Mouse (Mus musculus): ENCODE measurements around the gene Acer1.
"Not testable (repeated sequence)": the region's sequence is repeated elsewhere in the genome, so short reads cannot be mapped to it uniquely, and the experiment has no call there.

The Acer1 gene

DNA sequence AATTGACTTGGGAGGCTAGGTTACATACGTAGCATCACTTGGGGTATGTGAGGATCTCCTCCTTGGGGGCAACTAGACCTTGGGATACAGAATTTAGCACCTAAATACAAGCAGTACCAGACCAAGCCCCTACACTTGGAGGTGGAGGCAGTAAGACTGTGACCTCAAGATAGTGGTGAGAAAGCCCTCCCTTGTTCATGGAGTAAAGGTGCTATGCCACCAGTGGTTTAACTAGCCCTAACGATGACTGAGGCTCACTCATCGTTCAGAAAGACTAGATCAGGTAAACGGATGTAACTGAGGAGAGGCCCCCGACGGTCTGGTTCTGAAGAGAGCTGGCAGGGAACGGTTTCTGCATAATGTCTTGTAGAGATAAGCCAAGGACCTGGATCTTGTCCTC is 45.2 kb downstream of the Acer1 start:
- DNase-seq: no peak

GRCm38 (mm10) chr17:56935363-56936131 is 46.4 kb downstream of the Acer1 start, which contains the start of gene Mllt1:
Mllt1 (minus strand) TSS chr17:56935415.
- peak; percentile 99 for DNase-seq

DNA sequence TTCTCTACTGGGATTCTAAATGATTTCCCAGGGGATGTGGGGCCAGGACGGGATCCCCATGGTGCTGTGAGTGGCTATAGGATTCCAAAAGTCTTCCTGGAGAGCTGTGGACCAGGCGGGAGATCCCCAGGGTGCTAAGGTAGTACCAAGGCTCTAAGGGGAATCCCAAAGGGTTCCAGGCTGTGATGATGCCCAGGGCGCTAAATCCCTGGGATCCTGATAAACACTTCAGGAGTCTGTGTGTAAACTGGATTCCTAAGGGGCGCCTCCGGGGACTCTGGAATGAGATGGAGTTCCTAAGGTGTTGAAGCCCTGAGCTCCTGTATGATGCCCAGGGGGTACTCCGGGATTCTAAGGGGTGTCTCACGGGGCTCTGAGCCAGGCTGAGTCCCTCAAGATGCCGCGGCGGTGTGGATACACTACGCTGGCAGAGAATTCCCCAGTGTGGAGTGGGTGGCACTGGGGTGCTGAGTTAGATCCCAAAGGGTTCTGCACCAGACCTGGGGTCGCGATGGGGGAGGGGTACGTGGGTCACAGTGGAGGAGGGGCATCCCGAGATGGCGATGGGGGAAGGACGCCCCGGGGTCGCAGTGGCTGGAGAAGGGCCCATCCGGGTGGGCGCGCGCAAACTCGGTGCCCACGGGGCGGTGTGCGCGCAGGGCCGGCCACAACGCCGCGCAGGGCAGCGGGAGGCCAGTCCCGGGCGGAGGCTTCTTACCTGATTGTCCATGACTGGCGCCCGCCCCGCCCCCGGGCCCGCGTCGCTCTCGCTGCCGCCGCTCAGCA is 47.2 kb downstream of the Acer1 start:
- DNase-seq: peak in 1 of 2 experiments; percentile 7

GRCm38 (mm10) chr17:56933395-56933794 is 48.5 kb downstream of the Acer1 start:
- DNase-seq: no peak

DNA sequence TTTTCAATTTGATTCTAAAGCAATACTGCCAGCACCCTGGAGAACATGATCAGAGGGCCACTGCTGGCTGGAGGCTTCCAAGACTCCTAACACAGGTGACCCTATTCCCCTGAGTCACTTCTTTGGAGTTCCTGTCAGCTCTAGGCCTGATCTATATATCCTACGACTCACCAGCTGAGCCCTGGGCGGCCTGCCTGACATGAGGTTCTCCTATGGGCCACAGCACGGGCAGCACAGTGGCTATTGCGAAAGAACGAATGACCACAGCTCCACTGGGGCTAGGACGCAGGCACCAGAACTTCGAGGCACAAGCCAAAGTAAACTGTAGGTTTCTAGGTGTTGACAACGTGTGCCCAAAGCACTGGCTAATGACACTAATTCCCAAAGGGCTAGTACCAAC is 51.9 kb downstream of the Acer1 start:
- DNase-seq: no peak

GRCm38 (mm10) chr17:56929530-56929929 is 52.4 kb downstream of the Acer1 start:
- DNase-seq: no peak

DNA sequence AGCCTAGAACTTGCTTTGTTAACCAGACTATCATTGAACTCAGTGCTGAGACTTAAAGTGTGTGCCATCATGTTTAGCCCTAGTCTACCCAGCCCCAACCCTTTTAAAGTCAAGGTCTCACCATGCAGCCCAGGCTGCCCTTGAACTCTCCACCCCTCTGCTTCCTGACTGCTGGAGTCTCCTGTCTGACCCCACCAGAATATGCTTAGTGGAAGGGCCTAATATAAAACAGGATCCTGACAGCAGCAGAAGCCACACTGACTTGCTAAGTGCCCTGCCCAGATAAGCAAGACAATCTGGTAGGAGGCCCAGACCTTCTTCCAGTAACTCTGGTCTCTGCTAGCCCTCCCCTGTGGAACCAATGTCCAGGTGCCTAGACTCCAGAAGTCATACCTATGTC is 52.8 kb downstream of the Acer1 start:
- DNase-seq: no peak

DNA sequence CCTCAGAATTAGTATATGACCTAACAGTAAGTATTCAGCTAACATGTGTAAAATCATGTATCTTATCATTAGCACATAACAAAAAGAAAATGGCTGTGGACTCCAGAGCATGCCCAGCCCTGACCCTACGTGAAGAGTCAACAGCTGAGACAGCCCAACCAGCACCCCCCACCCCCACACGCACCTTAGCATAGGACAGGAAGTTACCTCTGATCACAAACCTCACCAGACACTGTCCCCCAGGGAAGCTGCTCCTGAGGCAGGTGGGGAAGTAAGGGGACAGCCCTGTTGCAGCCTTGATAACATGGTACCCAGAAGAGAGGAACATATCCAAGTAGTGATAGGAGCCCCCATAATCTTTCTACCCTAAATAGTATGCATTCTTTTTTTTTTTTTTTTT is 55.9 kb downstream of the Acer1 start:
- no peak for DNase-seq

DNA sequence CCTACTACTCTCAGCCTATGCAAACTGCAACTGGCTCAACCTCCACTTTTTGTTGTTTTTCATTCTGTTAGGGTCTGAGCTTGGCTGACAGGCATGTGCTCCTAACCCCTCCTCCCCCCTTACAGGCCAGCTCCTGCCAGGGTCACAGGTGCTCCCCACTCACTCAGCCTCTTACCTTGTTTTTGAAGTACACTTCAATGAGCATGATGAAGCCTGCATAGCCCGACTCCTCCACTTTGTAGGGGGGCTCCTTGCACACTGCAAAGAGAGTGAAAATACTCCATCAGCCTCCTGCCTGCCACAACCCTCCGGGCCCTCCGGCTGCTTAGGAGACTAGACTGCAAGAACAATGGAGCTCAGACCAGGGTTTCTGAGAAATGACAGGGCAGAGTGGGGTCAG is 62.2 kb downstream of the Acer1 start:
- no peak for DNase-seq

DNA sequence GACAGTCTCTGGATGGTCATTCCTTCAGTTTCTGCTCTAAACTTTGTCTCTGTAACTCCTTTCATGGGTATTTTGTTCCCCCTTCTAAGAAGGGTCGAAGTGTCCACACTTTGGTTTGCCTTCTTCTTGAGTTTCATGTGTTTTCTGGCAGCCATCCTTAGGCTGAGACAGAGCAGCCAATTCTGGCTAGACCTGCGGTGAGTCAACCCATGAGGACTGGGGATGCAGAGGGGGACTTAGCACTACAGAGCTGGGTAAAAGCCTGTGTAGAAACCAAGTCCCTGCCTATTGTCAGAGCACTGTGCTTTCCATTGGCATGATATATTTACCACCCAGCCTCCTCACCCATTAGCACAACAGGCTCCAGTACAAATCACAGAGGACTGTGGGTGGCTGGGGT is 64.8 kb downstream of the Acer1 start:
- DNase-seq: no peak

- DNase-seq: no peak
Measured at GRCm38 (mm10) chr17:56913444-56913843, 68.5 kb downstream of the Acer1 start.

DNA sequence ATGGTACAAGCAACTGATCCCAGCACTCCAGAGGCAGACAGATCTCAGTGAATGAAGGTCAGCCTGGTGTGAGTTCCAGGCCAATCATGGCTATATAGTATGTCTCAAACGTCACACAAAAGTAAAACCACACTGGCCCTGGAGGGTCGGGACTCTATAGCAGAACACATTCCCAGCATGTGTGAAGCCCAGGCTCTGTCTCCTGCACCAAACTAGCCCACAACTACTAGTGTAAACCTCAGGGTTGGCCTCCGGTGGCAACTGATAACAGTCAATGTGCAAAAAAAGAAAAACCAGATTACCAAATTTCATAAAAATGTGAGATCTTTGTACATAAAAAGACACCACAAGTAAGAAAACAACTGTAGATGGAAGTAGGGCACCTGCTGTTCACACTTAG is 68.9 kb downstream of the Acer1 start:
- DNase-seq: no peak

- DNase-seq: not testable (repeated sequence)
Measured at GRCm38 (mm10) chr17:56909764-56910163, 72.2 kb downstream of the Acer1 start.

DNA sequence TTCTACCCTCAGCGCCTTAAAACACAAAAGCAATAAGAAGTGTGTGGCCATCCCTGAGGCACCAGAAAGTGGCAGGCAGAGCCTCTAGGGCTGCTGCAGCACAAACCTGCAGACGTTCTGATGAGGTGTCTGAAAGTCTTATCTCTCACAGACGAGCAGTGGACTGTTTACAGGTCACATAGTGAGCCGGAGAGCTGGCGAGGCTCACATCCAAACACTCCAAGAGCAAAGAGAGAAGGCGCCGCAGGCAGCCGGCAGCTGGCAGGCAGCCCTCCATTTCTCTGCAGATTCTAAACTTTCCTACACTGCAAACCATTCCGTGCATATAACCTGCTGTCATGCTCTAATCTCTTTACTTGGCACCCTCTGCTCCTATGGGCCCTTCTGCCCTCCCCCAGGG is 74.0 kb downstream of the Acer1 start:
- DNase-seq: no peak

DNA sequence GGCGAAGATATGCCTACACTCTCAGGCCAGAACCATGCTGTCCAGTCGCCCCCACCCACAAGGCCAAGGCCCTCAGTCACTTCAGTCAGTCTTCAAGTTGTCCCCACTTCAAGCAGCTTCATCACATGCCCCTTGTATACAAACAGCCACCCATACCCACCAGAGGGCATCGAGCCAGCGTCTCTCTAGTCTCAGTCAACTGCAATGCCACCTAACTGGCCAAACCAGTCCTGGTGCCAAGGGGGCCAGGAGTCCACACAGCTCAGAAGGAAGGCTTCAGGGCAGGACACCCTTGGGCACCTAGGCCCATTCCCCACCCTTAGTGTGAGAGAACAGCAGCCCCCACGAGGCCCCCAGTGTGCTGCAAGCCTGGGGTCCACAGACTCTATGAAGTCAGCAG is 74.8 kb downstream of the Acer1 start:
- DNase-seq: no peak

DNA sequence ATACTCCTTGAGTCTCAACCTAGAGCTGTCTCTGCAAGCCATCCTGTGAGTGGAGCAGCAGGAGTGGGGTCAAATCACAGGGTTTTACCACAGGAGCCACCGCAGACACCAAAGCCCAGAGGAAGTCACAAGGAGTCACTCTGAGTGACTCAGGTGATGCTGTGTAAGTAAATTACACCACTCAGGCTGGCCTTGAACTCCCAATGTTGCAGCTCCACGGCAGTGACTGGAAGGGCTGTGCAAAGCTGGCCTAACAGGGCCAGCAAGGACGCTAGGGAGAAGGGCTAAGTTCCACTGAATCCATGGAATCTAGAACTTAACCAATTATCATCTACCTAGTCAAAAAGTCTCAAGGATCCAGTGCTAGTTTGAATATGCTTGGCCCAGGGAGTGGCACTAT is 75.8 kb downstream of the Acer1 start:
- DNase-seq: no peak
